Mouse (Mus musculus): Measurements from ENCODE around the gene Irf2. TPM values are rescaled to one million over a fixed set of nuclear protein-coding genes. Genes with fewer than 3 reads are reported as not detected.

The Irf2 gene
- total and polyA plus RNA-seq, 2 experiments from 2014 or later: 3.3 to 9.5 TPM

- Histone ChIP-seq H3K36me3 (ENCODE audit: insufficient read depth, low read length) (no peaks in the 10 kb centered on the region), H3K27ac (ENCODE audit: low read depth, low read length) (no peak overlapping the region), H3K9ac (replicated peaks; ENCODE audit: low read length, poor library complexity, severe bottlenecking) (no peak overlapping the region), H3K4me1 (ENCODE audit: insufficient read depth, low read length) (no peaks in the 10 kb centered on the region), H3K27me3 (ENCODE audit: insufficient read depth, low read length) (no peaks in the 10 kb centered on the region), H3K9me3 (ENCODE audit: low read length) (no peaks in the 10 kb centered on the region), H3K4me2 (ENCODE audit: low read depth, low read length, poor library complexity, severe bottlenecking) (no peak overlapping the region), H3K4me3 (ENCODE audit: low read depth, low read length) (no peak overlapping the region)
- 78% methylated on average over 2 of the region's 2 CpGs for WGBS
- TF ChIP-seq CTCF (IDR thresholded peaks at IDR 0.05): no peak
- ATAC-seq (ENCODE audit: low FRiP score) (no peak), DNase-seq (ENCODE audit: low spot score) (no peak)
Observed at GRCm38 (mm10) chr8:46711496-46711895, 28.0 kb upstream of the Irf2 start.

GRCm38 (mm10) chr8:46713178-46713577, 26.4 kb upstream of the Irf2 start:
- Histone ChIP-seq H3K4me1 (ENCODE audit: insufficient read depth, low read length) (no peaks in the 10 kb centered on the region), H3K4me3 (ENCODE audit: low read depth, low read length) (no peak overlapping the region), H3K36me3 (ENCODE audit: insufficient read depth, low read length) (no peaks in the 10 kb centered on the region), H3K27ac (ENCODE audit: low read depth, low read length) (no peak overlapping the region), H3K9ac (replicated peaks; ENCODE audit: low read length, poor library complexity, severe bottlenecking) (no peak overlapping the region), H3K4me2 (ENCODE audit: low read depth, low read length, poor library complexity, severe bottlenecking) (no peak overlapping the region), H3K9me3 (ENCODE audit: low read length) (no peaks in the 10 kb centered on the region), H3K27me3 (ENCODE audit: insufficient read depth, low read length) (no peaks in the 10 kb centered on the region)
- DNase-seq (ENCODE audit: low spot score) (no peak), ATAC-seq (ENCODE audit: low FRiP score) (no peak)
- 96% methylated on average over 11 of the region's 11 CpGs for WGBS
- no peak for TF ChIP-seq CTCF (IDR thresholded peaks at IDR 0.05)

- WGBS: 68% methylated on average over 6 of the region's 6 CpGs
- no peak for ATAC-seq (ENCODE audit: low FRiP score)
Observed at GRCm38 (mm10) chr8:46713844-46714243, 25.7 kb upstream of the Irf2 start.

GRCm38 (mm10) chr8:46714400-46714799, 25.1 kb upstream of the Irf2 start:
- TF ChIP-seq CTCF (IDR thresholded peaks at IDR 0.05): no peak
- no peak for ATAC-seq (ENCODE audit: low FRiP score)
- Histone ChIP-seq H3K9me3 (ENCODE audit: low read length) (no peaks in the 10 kb centered on the region), H3K4me2 (ENCODE audit: low read depth, low read length, poor library complexity, severe bottlenecking) (no peak overlapping the region), H3K4me3 (ENCODE audit: low read depth, low read length) (no peak overlapping the region), H3K27ac (ENCODE audit: low read depth, low read length) (no peak overlapping the region), H3K9ac (replicated peaks; ENCODE audit: low read length, poor library complexity, severe bottlenecking) (no peak overlapping the region), H3K4me1 (ENCODE audit: insufficient read depth, low read length) (no peaks in the 10 kb centered on the region), H3K27me3 (ENCODE audit: insufficient read depth, low read length) (no peaks in the 10 kb centered on the region), H3K36me3 (ENCODE audit: insufficient read depth, low read length) (no peaks in the 10 kb centered on the region)
- 70% methylated on average over 3 of the region's 3 CpGs for WGBS
- no peak for DNase-seq (ENCODE audit: low spot score)

More at GRCm38 (mm10) chr8:46713844-46714243, 25.7 kb upstream of the Irf2 start:
- Histone ChIP-seq H3K4me2 (ENCODE audit: low read depth, low read length, poor library complexity, severe bottlenecking) (no peak overlapping the region), H3K4me1 (ENCODE audit: insufficient read depth, low read length) (no peaks in the 10 kb centered on the region), H3K9ac (replicated peaks; ENCODE audit: low read length, poor library complexity, severe bottlenecking) (no peak overlapping the region), H3K36me3 (ENCODE audit: insufficient read depth, low read length) (no peaks in the 10 kb centered on the region), H3K27ac (ENCODE audit: low read depth, low read length) (no peak overlapping the region), H3K9me3 (ENCODE audit: low read length) (no peaks in the 10 kb centered on the region), H3K27me3 (ENCODE audit: insufficient read depth, low read length) (no peaks in the 10 kb centered on the region), H3K4me3 (ENCODE audit: low read depth, low read length) (no peak overlapping the region)
- no peak for DNase-seq (ENCODE audit: low spot score)
- TF ChIP-seq CTCF (IDR thresholded peaks at IDR 0.05): no peak

GRCm38 (mm10) chr8:46716477-46716876, 23.1 kb upstream of the Irf2 start:
- Histone ChIP-seq H3K27ac (ENCODE audit: low read depth, low read length) (no peak overlapping the region), H3K4me3 (ENCODE audit: low read depth, low read length) (no peak overlapping the region), H3K36me3 (ENCODE audit: insufficient read depth, low read length) (no peaks in the 10 kb centered on the region), H3K4me1 (ENCODE audit: insufficient read depth, low read length) (no peaks in the 10 kb centered on the region), H3K27me3 (ENCODE audit: insufficient read depth, low read length) (no peaks in the 10 kb centered on the region), H3K9ac (replicated peaks; ENCODE audit: low read length, poor library complexity, severe bottlenecking) (no peak overlapping the region), H3K9me3 (ENCODE audit: low read length) (no peaks in the 10 kb centered on the region), H3K4me2 (ENCODE audit: low read depth, low read length, poor library complexity, severe bottlenecking) (no peak overlapping the region)
- 46% methylated on average over 11 of the region's 11 CpGs for WGBS
- no peak for TF ChIP-seq CTCF (IDR thresholded peaks at IDR 0.05)
- no peak for ATAC-seq (ENCODE audit: low FRiP score)
- no peak for DNase-seq (ENCODE audit: low spot score)

- H3K9me3 ChIP-seq (ENCODE audit: low read length): no peaks in the 10 kb centered on the region
- H3K9ac ChIP-seq (replicated peaks; ENCODE audit: low read length, poor library complexity, severe bottlenecking): no peak overlapping the region
- TF ChIP-seq CTCF (IDR thresholded peaks at IDR 0.05): no peak
- WGBS: 68% methylated on average over 6 of the region's 6 CpGs
- no peak overlapping the region for H3K4me2 ChIP-seq (ENCODE audit: low read depth, low read length, poor library complexity, severe bottlenecking)
- no peaks in the 10 kb centered on the region for H3K27me3 ChIP-seq (ENCODE audit: insufficient read depth, low read length)
- no peaks in the 10 kb centered on the region for H3K36me3 ChIP-seq (ENCODE audit: insufficient read depth, low read length)
- ATAC-seq (ENCODE audit: low FRiP score) (no peak), DNase-seq (ENCODE audit: low spot score) (no peak)
- no peak overlapping the region for H3K27ac ChIP-seq (ENCODE audit: low read depth, low read length)
- no peak overlapping the region for H3K4me3 ChIP-seq (ENCODE audit: low read depth, low read length)
- no peaks in the 10 kb centered on the region for H3K4me1 ChIP-seq (ENCODE audit: insufficient read depth, low read length)
Observed at GRCm38 (mm10) chr8:46717170-46717569, 22.4 kb upstream of the Irf2 start.

Data from midbrain, postnatal 0 days (tissue).